Mouse (Mus musculus) thymus, postnatal 14 days (tissue): ENCODE results near the gene Cnpy2.
A peak's percentile ranks its signal among the peaks of the same experiment; 100 is the strongest.
"Not testable (repeated sequence)": the region's sequence is repeated elsewhere in the genome, so short reads cannot be mapped to it uniquely, and the experiment has no call there.

Experiments used
- DNase-seq: peaks from one replicate; pipeline ENCODE4 v3.0.0; 2021

Cnpy2 gene

GRCm38 (mm10) chr10:128321641-128322040 is 618 bp upstream of the Cnpy2 start:
- no peak for DNase-seq

- no peak for DNase-seq
Measured at GRCm38 (mm10) chr10:128323516-128323915, 1.3 kb downstream of the Cnpy2 start.

- no peak for DNase-seq
Measured at GRCm38 (mm10) chr10:128326825-128327224, 4.6 kb downstream of the Cnpy2 start.

- DNase-seq, result no peak
Measured at GRCm38 (mm10) chr10:128327610-128328009, 5.4 kb downstream of the Cnpy2 start.

GRCm38 (mm10) chr10:128332358-128333249 is 10.3 kb downstream of the Cnpy2 start:
- DNase-seq, result not testable (repeated sequence)

- peak; percentile 88 for DNase-seq
Measured at GRCm38 (mm10) chr10:128335582-128335981, 13.3 kb downstream of the Cnpy2 start.

GRCm38 (mm10) chr10:128336195-128336594 is 13.9 kb downstream of the Cnpy2 start:
- no peak for DNase-seq

- DNase-seq, result no peak
Measured at GRCm38 (mm10) chr10:128336597-128336996, 14.3 kb downstream of the Cnpy2 start.

GRCm38 (mm10) chr10:128337306-128338181 is 15.3 kb downstream of the Cnpy2 start, which contains the start of gene Cs:
TSS of gene Cs (plus strand) at chr10:128337734.
- DNase-seq, result peak; percentile 98

GRCm38 (mm10) chr10:128338415-128338814 is 16.2 kb downstream of the Cnpy2 start:
- DNase-seq, result no peak

- no peak for DNase-seq
Measured at GRCm38 (mm10) chr10:128338948-128339347, 16.7 kb downstream of the Cnpy2 start.

GRCm38 (mm10) chr10:128340257-128340656 is 18.0 kb downstream of the Cnpy2 start:
- DNase-seq, result no peak

GRCm38 (mm10) chr10:128343436-128343835 is 21.2 kb downstream of the Cnpy2 start:
- DNase-seq, result no peak

- peak; percentile 86 for DNase-seq
Measured at GRCm38 (mm10) chr10:128344568-128345275, 22.5 kb downstream of the Cnpy2 start.

GRCm38 (mm10) chr10:128347541-128347940 is 25.3 kb downstream of the Cnpy2 start:
- no peak for DNase-seq

GRCm38 (mm10) chr10:128358796-128359195 is 36.5 kb downstream of the Cnpy2 start:
- DNase-seq, result peak; percentile 70

- no peak for DNase-seq
Measured at GRCm38 (mm10) chr10:128359226-128359625, 37.0 kb downstream of the Cnpy2 start.

- no peak for DNase-seq
Measured at GRCm38 (mm10) chr10:128361836-128362235, 39.6 kb downstream of the Cnpy2 start.

- peak; percentile 44 for DNase-seq
Measured at GRCm38 (mm10) chr10:128362568-128362967, 40.3 kb downstream of the Cnpy2 start.

GRCm38 (mm10) chr10:128367899-128368401 is 45.7 kb downstream of the Cnpy2 start:
- no peak for DNase-seq

GRCm38 (mm10) chr10:128368402-128369217 is 46.4 kb downstream of the Cnpy2 start, which contains the start of gene Coq10a:
TSS of gene Coq10a (minus strand) at chr10:128368997.
- DNase-seq, result peak; percentile 94

- no peak for DNase-seq
Measured at GRCm38 (mm10) chr10:128369218-128369543, 46.9 kb downstream of the Cnpy2 start.
